Mouse (Mus musculus): Measurements from ENCODE around the gene Rsph14.

The Rsph14 gene

DNA sequence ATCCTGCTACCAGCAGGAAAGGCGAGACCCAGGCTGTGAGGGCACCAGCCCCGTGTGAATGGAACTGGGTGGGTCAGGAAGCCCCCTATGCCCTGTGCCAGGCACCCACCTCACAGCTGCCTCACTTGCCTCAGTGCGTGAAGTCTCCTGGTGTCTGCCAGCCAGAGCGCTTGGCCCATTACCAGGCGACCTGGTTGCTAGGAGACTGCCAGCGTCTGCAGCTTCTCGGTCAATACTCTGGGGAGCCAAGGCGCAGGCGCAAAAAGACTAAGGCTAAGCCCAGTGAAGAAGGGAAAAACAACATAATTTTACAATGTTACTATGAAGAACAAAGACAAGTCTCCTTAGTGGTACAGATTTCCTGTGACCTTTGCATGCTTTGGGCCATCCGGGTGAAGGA lies at the start of gene Rsph14:
Gene Rsph14 (minus strand): TSS at position 192 of the 400 bp plus-strand sequence.
- peak; percentile 93 to 94 for DNase-seq

DNA sequence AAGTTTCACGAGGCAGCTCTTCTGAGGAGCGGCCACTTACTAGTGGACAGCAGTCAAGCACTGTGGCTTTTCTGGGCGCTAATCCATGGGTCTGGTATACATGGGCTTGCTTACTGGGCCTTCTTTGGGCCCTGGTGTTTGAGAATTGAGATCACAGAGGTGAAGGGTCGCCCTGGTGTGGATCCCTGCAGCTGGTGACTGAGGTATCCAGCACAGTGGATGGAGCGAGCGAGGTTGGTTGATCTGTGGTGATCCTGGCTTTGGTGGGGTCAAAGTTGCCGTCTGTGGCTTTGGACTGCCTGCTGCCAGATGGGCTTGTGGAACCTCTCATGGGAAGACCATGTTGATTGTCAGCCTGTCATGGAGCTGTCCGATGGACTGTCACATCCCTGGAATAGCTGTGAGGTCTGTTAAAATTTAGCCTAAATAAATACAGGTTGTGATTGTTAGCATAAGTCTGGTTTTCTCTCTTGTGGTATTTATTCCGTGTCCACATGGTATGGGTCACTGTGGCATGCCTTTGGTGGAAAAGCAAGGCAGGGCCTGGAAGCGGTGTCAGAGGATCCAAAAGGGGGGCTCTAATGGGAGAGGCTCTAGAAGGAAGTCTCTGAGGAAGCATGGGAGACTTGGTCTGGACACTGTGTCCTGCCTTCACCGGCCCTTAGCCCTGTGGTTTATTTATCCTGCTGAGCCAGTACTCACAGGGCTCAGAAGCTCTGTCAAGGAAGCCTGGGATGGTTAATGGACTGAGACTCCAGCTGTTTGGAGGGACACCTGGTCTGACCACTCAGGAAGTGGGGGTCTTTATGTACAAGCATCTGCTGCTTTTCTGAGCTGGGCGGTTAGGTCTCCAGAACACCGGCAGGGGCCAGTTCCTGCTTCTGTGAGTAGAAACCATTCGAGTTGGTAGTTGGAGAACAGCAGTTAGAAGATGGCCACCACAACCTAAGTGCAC lies 46.1 kb upstream of the Rsph14 start:
- no peak for DNase-seq

DNA sequence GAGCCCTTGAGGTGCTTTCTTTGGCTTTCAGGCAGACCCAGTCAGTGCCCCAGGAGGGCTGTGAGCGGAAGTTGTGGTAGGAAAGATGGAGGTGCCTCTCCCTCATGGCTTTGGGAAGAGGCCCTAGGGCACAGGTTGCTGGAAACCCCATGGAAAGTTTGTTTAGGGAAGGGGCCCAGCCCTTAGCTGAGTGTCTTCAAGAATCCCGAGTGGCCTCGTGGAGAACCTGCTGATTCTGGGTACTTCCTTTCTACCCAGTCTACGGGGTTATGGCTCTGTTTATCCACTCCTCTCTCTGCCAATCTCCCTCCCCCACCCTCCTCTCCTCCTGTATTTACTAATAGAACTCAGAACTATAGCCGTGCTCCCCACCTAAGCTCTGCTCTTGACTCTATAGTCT lies 43.3 kb upstream of the Rsph14 start:
- no peak for DNase-seq

DNA sequence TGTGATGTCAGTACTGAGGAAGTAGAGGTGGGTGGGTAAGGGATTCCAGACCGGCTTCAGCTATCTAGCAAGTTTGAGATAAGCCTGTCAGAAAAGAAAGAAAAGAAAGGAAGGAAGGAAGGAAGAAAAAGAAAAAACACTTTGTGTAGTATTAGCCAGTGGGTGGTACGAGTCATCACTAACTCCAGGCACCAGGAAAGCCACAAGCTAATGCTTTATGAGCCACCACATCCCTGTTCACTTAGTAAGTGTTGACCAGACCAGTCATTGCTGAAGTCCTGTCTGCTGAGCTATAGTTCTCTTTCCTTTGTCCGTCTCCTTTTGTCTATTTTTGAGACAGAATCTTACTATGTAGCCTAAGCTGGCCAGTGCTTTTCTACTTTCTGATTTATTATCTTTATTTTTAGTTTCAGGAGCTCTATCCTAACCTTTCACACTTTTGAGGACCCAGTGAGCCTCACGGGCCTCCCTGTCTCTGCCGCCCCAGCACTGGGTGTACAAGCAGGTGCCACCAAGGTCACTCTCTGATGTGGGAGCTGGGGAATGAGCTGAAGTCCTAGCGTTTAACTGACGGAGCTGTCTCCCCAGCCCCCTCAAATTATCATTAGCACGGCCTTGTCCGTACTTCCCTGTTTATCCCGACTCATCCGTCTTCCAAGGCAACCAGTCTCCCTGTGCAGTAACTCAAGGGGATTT lies 38.0 kb upstream of the Rsph14 start:
- no peak for DNase-seq

DNA sequence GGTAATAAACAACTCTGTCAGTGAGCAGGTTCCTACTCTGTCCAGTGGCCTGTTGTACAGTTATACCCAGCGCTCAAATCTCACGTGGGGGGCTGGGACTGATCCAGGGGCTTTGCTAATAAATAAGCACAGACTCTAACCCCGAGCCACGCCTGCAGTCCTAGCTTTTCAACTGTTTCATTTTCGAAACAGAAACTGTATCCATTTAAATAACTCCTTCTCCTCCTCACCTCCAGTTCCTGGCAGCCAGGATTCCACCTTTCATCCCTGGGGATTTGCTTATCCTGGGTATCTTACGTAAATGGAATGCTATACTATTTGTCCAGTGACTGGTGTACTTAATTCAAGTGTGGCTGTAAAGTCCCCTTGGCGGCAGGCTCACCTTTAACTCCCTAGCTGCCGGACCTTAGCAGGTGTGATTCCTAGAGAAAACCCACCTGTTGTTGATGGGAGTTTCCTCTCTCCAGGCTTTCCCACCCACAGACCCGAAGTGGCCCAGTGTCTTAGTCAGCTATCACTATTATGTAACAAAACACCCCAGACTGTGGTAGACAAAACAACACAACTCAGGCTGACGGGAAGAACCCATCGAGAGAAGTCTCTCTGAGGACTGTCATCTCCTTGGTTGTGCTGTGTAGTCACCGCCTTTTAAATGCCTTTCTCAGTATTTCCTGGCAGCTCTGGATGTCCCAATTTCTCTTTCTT lies 36.4 kb upstream of the Rsph14 start:
- peak; percentile 59 to 70 for DNase-seq

DNA sequence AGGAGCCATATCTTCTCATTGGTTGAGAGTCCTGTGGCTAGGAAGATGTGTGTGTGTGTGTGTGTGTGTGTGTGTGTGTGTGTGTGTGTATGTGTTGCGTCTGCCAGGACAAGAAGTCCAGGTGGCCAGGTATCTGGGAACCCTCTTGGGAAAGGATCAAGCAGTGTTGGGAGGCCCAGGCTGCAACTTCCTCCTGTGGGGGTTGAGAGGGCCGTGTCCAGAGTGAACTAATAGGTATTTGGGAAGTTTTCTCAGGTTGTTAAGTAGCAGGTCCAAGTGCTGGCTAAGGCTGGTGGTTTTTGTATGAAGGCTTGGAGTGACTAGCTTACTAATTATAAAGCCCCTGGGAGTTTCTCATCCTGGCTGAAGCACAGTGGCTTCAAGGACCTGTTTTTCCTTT lies 35.7 kb upstream of the Rsph14 start:
- peak in 1 of 2 experiments; percentile 7 for DNase-seq

DNA sequence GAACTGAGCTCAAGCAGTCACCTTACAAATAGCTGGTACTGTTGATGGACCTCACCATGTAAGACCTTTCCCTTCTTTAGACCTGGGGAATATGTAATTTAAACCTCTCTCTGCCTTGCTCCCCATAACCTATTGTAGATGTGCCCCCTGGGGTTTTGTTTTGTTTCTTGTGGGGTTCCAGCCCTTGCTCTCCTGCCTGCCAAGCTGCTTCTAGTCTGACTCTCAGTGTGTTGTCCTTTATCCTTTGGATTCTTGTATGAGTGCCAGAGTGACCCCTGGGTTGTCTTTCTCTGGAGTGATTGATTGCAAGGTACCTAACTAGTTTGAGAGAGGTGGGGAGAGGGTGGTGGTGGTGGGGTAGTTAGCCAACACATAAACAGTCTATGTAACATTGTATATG lies 35.1 kb upstream of the Rsph14 start:
- DNase-seq = peak in 1 of 2 experiments; percentile 11

DNA sequence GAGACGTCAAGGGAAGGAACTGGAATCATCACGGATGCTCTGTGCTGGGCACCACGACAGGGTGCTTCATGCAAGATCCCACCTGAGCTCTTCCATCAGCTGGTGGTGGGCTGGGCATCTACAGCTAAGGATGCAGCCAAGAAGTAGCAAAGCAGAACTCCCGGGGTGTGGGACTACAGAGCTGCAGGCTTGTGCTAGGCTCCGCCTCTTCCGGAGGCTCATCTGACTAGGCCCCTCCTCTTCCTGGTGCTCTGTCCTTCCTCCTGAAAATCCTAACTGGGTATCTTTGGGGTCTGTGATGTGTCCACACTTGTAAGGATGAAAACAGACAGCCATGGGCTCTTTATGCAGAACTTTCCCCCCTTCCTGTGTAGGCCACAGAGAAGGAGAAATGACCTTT lies 33.3 kb upstream of the Rsph14 start:
- no peak for DNase-seq

DNA sequence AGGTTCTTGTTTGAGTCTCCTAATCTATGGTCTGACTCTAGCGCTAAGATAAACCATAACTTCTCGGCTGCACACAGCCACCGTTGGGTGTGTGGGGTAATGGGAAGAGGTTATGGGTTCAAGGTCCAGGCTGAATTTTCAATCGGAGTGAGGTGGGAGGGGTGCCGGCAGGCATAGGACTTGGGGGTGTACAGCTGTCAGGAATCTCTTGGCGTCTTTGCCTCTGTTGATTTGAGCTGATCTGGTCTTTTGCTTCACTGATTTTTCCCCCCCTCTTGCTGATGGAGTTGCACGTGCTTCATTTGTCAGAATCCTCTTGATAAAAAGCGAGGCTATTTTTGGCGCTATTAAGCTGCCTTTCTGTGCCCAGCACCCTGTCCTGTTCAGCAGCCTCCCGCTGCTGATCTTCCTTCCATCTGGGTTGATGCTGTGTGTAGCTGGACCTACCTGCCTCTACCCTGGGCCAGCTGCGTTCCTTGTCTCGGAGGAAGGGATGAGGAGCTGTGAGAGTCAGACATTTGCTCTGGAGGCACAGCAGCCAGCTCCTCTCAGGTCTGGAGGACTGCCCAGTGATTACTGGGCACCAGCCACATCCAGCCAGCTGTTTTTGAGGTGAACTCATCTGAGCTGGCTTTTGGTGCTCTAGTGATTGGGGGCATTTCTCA lies 31.0 kb upstream of the Rsph14 start:
- DNase-seq = peak; percentile 23 to 38

DNA sequence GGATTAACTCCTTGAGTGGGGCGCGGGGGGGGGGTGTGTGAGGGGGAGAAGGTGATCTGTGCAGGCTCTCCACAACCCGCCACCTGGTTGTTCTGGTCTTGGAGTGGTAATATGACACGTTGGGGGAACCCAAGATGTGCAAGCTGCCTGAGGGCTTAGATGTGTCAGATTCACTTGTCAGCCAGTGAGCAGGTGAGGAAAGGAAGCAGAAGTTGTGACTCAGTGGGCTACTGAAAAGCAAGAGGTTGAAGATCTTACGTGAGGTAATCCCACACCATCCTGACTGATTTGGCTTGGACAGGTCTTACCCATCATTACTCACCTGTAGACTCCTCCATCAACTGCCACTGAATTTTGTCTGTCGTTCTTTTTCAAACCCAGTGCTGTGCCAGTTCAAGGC lies 30.2 kb upstream of the Rsph14 start:
- no peak for DNase-seq

DNA sequence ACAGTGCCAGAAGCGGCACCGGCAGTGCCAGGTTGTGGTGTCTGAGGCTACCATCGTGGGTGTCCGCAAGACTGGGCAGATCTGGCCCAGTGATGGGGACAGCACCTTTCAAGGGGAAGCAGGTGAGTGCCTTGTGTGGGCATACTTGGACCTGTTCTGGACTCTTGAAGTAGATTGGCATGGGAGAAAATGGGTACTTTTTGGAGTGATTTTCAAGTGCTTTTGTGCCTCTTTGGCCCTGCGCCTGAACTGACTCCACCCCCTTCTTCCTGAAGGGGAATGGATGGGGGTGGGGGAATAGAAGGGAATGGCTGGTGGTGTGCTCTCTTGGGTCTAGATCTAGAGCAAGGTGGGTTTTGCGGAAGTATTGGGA lies 29.8 kb upstream of the Rsph14 start:
- peak; percentile 54 to 58 for DNase-seq

DNA sequence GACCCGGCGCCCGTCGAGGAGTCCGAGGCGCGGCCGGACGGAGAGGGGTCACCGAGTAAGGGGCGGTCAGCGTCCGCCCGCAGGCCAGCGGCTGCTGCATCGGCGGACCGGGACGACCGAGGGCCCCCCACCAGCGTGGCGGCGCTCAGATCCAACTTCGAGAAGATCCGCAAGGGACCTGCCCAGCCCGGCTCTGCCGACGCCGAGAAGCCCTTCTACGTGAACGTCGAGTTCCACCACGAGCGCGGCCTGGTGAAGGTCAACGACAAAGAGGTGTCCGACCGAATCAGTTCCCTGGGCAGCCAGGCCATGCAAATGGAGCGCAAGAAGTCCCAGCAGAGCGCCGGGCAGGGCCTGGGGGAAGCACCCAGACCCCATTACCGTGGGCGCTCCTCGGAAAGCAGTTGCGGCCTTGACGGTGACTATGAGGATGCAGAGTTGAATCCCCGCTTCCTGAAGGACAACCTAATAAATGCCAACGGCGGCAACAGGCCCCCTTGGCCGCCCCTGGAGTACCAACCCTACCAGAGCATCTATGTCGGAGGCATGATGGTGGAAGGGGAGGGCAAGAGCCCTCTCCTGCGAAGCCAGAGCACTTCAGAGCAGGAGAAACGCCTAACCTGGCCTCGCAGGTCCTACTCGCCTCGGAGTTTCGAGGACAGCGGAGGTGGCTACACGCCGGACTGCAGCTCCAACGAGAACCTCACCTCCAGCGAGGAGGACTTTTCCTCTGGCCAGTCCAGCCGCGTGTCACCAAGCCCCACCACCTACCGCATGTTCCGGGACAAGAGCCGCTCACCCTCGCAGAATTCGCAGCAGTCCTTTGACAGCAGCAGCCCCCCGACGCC lies 29.2 kb upstream of the Rsph14 start:
- peak; percentile 41 to 72 for DNase-seq

DNA sequence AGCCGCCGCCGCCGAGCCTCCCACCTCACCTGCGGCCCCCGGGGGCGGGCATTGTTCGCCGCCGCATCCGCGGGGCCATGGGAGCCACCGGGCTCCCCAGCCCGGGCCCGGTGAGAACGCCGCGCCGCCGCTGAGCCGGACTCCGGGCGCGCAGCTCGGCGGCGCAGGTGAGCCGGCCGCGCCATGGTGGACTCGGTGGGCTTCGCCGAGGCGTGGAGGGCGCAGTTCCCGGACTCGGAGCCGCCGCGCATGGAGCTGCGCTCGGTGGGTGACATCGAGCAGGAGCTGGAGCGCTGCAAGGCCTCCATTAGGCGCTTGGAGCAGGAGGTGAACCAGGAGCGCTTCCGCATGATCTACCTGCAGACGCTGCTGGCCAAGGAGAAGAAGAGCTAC lies 28.5 kb upstream of the Rsph14 start:
- DNase-seq = peak; percentile 6 to 56

DNA sequence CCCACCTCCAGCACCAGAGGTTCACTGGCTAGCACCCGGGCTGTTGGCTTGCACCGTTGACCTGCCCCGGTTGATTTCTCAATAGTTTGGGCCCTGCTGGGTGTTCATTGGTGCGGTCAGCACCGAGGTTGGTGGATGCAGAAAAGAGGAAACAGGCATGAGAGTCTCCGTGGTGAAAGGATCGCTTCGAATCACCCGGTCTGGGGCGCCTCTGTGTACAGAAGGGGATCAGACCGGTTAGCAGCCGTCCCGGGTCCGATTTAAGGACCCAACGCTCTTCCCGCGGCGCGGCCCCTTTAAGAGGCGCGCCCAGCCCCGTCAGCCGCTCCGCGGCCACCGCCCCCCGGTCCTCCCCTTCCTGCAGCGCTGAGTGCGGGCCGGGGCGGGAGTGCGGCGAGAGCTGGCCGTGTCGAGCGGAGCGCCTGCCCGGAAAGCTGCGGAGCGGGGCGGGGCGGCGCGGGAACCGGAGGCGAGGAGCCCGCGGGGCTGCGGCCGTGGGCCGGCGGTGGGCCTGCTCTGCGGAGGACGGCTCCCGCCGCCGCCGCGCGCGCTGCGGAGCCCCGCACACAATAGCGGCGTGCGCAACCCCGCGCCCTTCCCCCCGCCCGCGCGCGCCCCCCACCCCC lies 27.9 kb upstream of the Rsph14 start, which contains the start of gene Bcr:
Gene Bcr (plus strand): TSS at position 376 of the 626 bp plus-strand sequence.
- DNase-seq = peak; percentile 85 to 92

DNA sequence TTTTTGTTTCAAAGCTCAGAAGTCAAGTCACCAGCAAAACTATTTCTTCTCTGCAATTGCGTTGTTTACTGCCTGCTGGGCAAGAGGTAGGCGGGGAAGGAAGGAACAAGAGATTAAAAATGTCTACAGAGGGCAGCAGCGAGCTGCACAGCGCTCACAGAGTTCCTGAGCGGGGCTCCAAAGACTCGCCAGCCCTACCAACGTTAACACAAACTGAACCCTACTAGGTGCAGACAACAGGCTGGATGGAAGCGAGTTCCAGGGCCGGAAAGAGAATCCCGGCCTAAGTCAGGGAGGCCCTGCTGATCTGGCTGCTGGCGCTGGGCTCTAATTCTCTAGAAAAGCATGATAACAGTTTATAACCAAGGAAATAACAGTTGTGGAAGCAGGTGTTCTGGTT lies 27.0 kb upstream of the Rsph14 start:
- DNase-seq = peak; percentile 81 to 83

DNA sequence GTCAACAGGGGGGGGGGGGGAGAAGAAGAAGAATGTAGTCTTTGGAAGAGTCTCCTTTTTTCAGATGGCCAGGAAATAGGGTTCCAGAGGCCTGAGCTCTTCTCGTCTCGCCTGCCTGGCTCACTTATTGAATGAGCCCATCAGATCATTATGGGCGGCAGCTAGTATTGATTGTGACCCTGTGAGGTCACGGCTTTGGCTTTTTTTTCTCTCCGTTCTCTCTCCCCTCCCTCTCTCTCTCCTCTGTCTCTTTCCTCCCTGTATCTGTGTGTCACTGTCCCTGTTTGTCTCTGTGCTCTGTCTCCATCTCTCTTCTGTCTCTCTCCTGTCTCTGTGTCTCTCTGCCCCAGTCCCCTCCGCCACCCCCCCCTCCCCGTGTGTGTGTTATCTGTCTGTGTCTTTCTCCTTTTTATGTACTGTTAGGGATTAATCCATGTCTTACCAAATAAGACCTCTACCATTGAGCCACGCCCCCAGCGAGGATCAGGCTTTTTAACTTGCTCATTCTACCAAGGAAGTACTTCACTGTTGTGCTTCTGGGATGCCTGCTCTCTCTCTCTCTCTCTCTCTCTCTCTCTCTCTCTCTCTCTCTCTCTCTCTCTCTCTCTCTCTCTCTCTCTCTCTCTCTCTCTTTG lies 26.5 kb upstream of the Rsph14 start:
- peak; percentile 47 to 53 for DNase-seq

DNA sequence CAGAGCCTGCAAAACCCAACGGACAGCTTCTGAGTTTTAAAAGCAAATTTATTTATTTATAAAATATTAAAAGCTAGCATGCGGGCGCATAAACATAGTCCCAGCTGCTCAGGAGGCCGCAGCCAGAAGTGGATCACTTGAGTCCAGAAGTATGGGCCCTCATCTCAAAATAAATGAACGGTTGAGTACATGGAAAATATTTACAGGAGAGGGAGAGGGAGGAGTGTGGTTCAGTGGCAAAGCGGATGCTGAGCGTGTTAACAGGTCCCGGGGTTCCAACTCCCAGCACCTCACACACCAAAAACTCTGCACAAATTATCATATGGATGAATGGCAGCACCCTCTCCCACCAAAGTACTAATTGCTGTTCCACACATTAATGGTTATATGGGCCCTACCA lies 25.9 kb upstream of the Rsph14 start:
- peak in 1 of 2 experiments; percentile 17 for DNase-seq

DNA sequence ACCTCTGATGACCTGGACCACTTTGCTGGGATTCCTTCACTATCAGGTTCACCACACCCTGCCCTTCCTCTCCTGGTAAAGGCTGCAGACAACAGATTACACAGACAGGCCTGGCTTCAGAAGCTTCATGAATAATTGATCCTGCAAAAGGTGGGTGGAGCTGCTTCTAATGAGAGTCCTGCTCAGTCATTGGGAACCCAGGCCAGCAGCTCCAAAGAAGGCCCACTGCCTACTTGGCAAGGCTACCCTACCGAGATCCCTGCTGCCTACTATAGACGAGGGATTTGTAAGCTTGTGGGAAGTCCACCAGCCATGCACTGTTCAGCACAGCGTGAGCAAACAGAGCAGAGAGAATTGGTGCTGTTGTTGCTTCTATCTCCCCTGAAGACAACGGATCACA lies 23.9 kb upstream of the Rsph14 start:
- DNase-seq = peak; percentile 51 to 60

DNA sequence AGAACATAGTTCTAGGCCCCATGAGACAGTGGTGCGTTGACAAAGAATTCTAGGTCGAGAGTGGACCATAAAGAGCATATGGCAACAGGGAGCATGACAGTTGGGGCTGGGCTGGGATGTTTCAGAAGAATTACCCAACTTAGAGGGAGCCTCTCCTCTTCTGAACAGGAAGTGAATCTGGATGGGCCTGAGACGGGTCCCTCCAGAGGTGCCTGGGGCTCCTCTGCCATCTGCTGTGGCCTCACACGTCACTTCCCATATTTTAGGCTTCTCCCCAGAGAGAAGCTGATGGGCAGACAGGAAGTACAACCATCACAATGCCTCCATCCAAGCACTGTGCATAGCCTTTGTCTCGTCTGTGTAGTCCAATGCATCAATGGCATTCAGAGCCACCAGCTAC lies 23.3 kb upstream of the Rsph14 start:
- DNase-seq = no peak

DNA sequence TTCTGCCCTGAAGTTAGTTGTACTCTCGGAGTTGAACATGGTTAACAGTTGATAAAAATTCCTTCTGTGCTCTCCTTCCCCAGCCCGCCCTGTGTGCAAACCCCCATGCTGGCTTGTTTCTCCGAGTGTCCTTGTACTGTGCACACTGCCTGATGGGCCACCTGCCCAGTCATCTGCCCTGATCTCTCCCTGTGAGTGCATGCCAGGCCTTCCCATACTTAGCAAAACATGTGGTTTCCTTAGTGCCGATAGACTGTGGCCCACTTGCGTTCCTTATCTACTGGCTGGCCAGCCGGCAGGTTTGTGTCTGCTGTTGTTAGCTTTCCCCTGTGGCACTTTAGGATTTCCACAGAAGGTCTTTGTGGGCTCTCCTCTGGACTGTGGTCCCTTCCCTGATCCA lies 21.7 kb upstream of the Rsph14 start:
- peak; percentile 15 to 51 for DNase-seq

DNA sequence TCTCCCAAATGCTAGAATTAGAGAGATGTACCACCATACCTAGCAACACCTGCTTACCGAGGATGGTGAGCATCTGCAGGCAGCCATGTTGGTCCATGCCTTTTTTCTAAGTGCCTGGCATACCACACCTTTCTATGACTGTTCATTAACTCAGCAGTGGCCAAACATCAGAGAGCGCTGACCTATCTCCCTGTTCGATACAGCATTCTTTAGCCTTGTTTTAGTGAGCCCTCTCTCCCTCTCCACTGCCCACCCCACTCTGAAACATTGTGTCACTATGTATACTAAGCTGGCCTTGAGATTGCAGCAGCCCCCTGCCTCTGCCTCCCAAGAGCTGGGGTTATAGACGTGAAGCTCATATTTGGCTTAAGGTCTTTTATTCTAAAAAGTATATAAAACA lies 21.3 kb upstream of the Rsph14 start:
- no peak for DNase-seq

Data from kidney, postnatal 25 days (tissue).